Mouse (Mus musculus) ES-E14 (cell line): ENCODE measurements around the gene Il2ra.

Source experiments
- CHD2 ChIP-seq: IDR thresholded peaks from 2 replicates; pipeline ENCODE4 v1.6.1; 2014; ENCODE audit warnings: mild to moderate bottlenecking, low read depth, low read length, inconsistent platforms
- HCFC1 ChIP-seq: IDR thresholded peaks from 2 replicates; pipeline ENCODE4 v1.6.1; 2012; ENCODE audit warnings: low read length, inconsistent platforms, borderline replicate concordance; ENCODE audit not compliant: insufficient read depth
- ZC3H11A ChIP-seq: IDR thresholded peaks from 2 replicates; pipeline ENCODE4 v1.6.1; 2012; ENCODE audit warnings: low read depth, mild to moderate bottlenecking, inconsistent platforms, low read length, borderline replicate concordance

DNA sequence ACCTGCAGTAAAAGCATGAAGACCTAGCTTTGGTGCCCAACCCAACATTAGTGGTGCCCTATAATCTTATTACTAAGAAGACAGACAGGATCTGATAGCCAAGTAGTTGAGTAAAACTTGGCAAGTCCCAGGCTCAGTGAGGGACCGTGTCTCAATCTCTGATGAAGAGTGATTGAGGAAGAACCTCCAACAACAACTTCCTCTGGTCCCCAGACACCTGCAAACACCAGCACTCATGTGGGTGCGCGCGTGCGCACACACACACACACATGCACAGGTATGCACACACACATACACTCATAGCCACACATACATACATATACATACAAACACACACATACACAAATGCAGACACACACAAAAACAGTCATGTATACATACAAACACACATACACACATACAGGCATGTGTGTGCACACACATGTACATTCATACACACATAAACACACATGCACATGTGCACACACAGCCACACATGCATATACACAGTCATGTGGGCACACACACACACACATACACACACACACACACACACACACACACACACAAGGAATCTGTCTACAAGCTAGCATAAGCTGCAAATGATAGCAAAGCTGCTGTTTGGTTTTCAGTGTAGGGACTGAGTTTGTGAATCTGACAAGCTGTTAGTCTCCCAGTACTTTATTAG, 7.0 kb upstream of the Il2ra start:
- no peak for TF ChIP-seq ZC3H11A
- TF ChIP-seq HCFC1: no peak
- no peak for TF ChIP-seq CHD2
